In the genomic region with DNA sequence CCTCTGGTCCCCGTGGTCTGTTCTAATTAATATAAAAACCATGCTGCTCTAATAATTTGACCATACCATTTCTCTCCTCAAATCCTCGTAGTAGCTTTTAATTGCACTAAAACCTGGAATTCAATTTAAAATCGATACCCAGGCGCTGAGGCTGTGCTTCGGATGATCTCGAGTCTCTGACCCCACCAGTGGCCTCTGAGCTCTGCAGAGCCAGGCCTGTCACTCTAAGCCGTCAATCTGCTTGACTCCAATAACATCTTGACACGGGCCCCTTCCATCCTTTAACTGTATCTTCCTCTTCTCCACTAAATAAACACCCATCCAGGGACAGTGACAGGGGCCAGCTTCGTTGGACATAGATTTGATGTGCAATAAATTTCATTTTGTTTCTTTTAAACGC, we compare ENCODE assay signal across 11 mouse cellular contexts.
A peak's percentile ranks its signal among the peaks of the same experiment; 100 is the strongest.
DNase-seq lines count a peak whose midpoint lies in the region; ATAC-seq and TF ChIP-seq lines count a peak whose summit lies in the region.
"Had no signal": no experiment of that assay in that cellular context is flagged by ENCODE, and none has a peak within 500 bp of the region (broad histone marks: within the 10 kb centered on the region; RNA-seq: fewer than 3 reads in every experiment).

No protein-coding gene starts in this region.

- TF ChIP-seq CTCF in midbrain, postnatal 0 days (IDR thresholded peaks at IDR 0.05) = no peak

- 59% methylated on average over 10 of the region's 10 CpGs for WGBS in forebrain, embryonic 12.5 days
- WGBS in forebrain, embryonic 10.5 days = 60% methylated on average over 10 of the region's 10 CpGs
- 50% methylated on average over 10 of the region's 10 CpGs for WGBS in hindbrain, embryonic 11.5 days
- WGBS in hindbrain, embryonic 16.5 days = 58% methylated on average over 10 of the region's 10 CpGs
- 58% methylated on average over 10 of the region's 10 CpGs for WGBS in midbrain, embryonic 11.5 days
- 60% methylated on average over 10 of the region's 10 CpGs for WGBS in midbrain, postnatal 0 days
- WGBS in stomach, embryonic 15.5 days = 54% methylated on average over 10 of the region's 10 CpGs

- no peak overlapping the region for H3K4me2 ChIP-seq in forebrain, embryonic 12.5 days
- H3K4me2 ChIP-seq in hindbrain, embryonic 11.5 days (replicated peaks; ENCODE audit: low read depth, low read length) = no peak overlapping the region
- H3K4me2 ChIP-seq in hindbrain, embryonic 16.5 days (ENCODE audit: low read length) = no peak overlapping the region
- H3K4me2 ChIP-seq in midbrain, embryonic 11.5 days = no peak overlapping the region
- no peak overlapping the region for H3K4me2 ChIP-seq in midbrain, postnatal 0 days (ENCODE audit: low read depth, low read length, poor library complexity, severe bottlenecking)
- H3K4me2 ChIP-seq in stomach, embryonic 15.5 days = no peak overlapping the region

- H3K4me1 ChIP-seq in forebrain, embryonic 12.5 days = peaks cover 11% of the 10 kb centered on the region
- peaks cover 18% of the 10 kb centered on the region for H3K4me1 ChIP-seq in forebrain, embryonic 10.5 days
- H3K4me1 ChIP-seq in hindbrain, embryonic 11.5 days (replicated peaks; ENCODE audit: control insufficient read depth, insufficient read depth, low read length) = no peaks in the 10 kb centered on the region; the same call in 1 of the 2 replicates
- H3K4me1 ChIP-seq in hindbrain, embryonic 16.5 days (ENCODE audit: control insufficient read depth, insufficient read depth, low read depth, low read length) = no peaks in the 10 kb centered on the region; the same call in 1 of the 2 replicates
- H3K4me1 ChIP-seq in midbrain, embryonic 11.5 days (ENCODE audit: control insufficient read depth, insufficient read depth, low read length) = no peaks in the 10 kb centered on the region
- no peaks in the 10 kb centered on the region for H3K4me1 ChIP-seq in midbrain, postnatal 0 days (ENCODE audit: insufficient read depth, low read length)
- H3K4me1 ChIP-seq in stomach, embryonic 15.5 days = peaks cover 6% of the 10 kb centered on the region; the same call in 1 of the 2 replicates

- H3K4me3 ChIP-seq in forebrain, embryonic 12.5 days (replicated peaks) = no peak overlapping the region
- H3K4me3 ChIP-seq in forebrain, embryonic 10.5 days = no peak overlapping the region
- H3K4me3 ChIP-seq in hindbrain, embryonic 11.5 days (ENCODE audit: low read depth, low read length) = no peak overlapping the region
- H3K4me3 ChIP-seq in hindbrain, embryonic 16.5 days (ENCODE audit: low read length) = no peak overlapping the region
- H3K4me3 ChIP-seq in midbrain, embryonic 11.5 days (ENCODE audit: low read depth, low read length) = no peak overlapping the region
- no peak overlapping the region for H3K4me3 ChIP-seq in midbrain, postnatal 0 days (ENCODE audit: low read depth, low read length)
- no peak overlapping the region for H3K4me3 ChIP-seq in stomach, embryonic 15.5 days (replicated peaks)
- H3K4me3 ChIP-seq: megakaryocyte, embryonic 14.5 days had no signal

- H3K9me3 ChIP-seq in forebrain, embryonic 12.5 days = no peaks in the 10 kb centered on the region
- no peaks in the 10 kb centered on the region for H3K9me3 ChIP-seq in forebrain, embryonic 10.5 days
- H3K9me3 ChIP-seq in hindbrain, embryonic 11.5 days (ENCODE audit: control insufficient read depth, low read length) = no peaks in the 10 kb centered on the region
- H3K9me3 ChIP-seq in hindbrain, embryonic 16.5 days (ENCODE audit: control insufficient read depth, low read length) = no peaks in the 10 kb centered on the region
- no peaks in the 10 kb centered on the region for H3K9me3 ChIP-seq in midbrain, embryonic 11.5 days (ENCODE audit: control insufficient read depth, low read length)
- no peaks in the 10 kb centered on the region for H3K9me3 ChIP-seq in midbrain, postnatal 0 days (ENCODE audit: low read length)
- H3K9me3 ChIP-seq in stomach, embryonic 15.5 days = no peaks in the 10 kb centered on the region
- H3K9me3 ChIP-seq: megakaryocyte, embryonic 14.5 days had no signal

- no peak for DNase-seq in forebrain, embryonic 10.5 days (ENCODE audit: extremely low spot score, low spot score)
- DNase-seq in hindbrain, embryonic 11.5 days (ENCODE audit: low spot score) = no peak
- peak; percentile 81 for DNase-seq in midbrain, embryonic 11.5 days (ENCODE audit: low spot score, missing footprints)
- no peak for DNase-seq in midbrain, postnatal 0 days (ENCODE audit: low spot score)
- DNase-seq in adrenal gland, adult 2 months = no peak
- DNase-seq: retina, postnatal 1 day had no signal

- H3K36me3 ChIP-seq in forebrain, embryonic 12.5 days (replicated peaks) = no peaks in the 10 kb centered on the region
- H3K36me3 ChIP-seq in forebrain, embryonic 10.5 days (replicated peaks) = no peaks in the 10 kb centered on the region
- H3K36me3 ChIP-seq in hindbrain, embryonic 11.5 days (ENCODE audit: control insufficient read depth, insufficient read depth, low read length) = no peaks in the 10 kb centered on the region
- no peaks in the 10 kb centered on the region for H3K36me3 ChIP-seq in hindbrain, embryonic 16.5 days (ENCODE audit: control insufficient read depth, insufficient read depth, low read length)
- no peaks in the 10 kb centered on the region for H3K36me3 ChIP-seq in midbrain, embryonic 11.5 days (ENCODE audit: control insufficient read depth, insufficient read depth, low read length)
- no peaks in the 10 kb centered on the region for H3K36me3 ChIP-seq in midbrain, postnatal 0 days (ENCODE audit: insufficient read depth, low read length)
- H3K36me3 ChIP-seq in stomach, embryonic 15.5 days = no peaks in the 10 kb centered on the region

- H3K27me3 ChIP-seq in forebrain, embryonic 12.5 days = no peaks in the 10 kb centered on the region
- H3K27me3 ChIP-seq in forebrain, embryonic 10.5 days (ENCODE audit: poor library complexity, severe bottlenecking) = no peaks in the 10 kb centered on the region
- no peaks in the 10 kb centered on the region for H3K27me3 ChIP-seq in hindbrain, embryonic 11.5 days (ENCODE audit: control insufficient read depth, insufficient read depth, low read length)
- no peaks in the 10 kb centered on the region for H3K27me3 ChIP-seq in hindbrain, embryonic 16.5 days (replicated peaks; ENCODE audit: control insufficient read depth, insufficient read depth, low read length)
- no peaks in the 10 kb centered on the region for H3K27me3 ChIP-seq in midbrain, embryonic 11.5 days (ENCODE audit: control insufficient read depth, insufficient read depth, low read length)
- H3K27me3 ChIP-seq in midbrain, postnatal 0 days (ENCODE audit: insufficient read depth, low read length) = no peaks in the 10 kb centered on the region
- no peaks in the 10 kb centered on the region for H3K27me3 ChIP-seq in stomach, embryonic 15.5 days (replicated peaks)
- H3K27me3 ChIP-seq: megakaryocyte, embryonic 14.5 days had no signal

- ATAC-seq in forebrain, embryonic 12.5 days (ENCODE audit: low FRiP score) = 0 out of 2 replicates have a peak, but pooled peaks have one; percentile 28
- peak; percentile 58; the same call in 1 of the 2 replicates for ATAC-seq in hindbrain, embryonic 11.5 days (ENCODE audit: low FRiP score)
- no peak for ATAC-seq in hindbrain, embryonic 16.5 days
- ATAC-seq in midbrain, embryonic 11.5 days (ENCODE audit: low FRiP score) = peak; percentile 61; the same call in 1 of the 2 replicates
- ATAC-seq in midbrain, postnatal 0 days (ENCODE audit: low FRiP score) = no peak
- ATAC-seq in stomach, embryonic 15.5 days (ENCODE audit: insufficient read depth, low FRiP score, low read depth) = no peak

- H3K27ac ChIP-seq in forebrain, embryonic 12.5 days = no peak overlapping the region
- no peak overlapping the region for H3K27ac ChIP-seq in forebrain, embryonic 10.5 days
- no peak overlapping the region for H3K27ac ChIP-seq in hindbrain, embryonic 11.5 days (ENCODE audit: low read depth, low read length)
- H3K27ac ChIP-seq in hindbrain, embryonic 16.5 days (ENCODE audit: low read depth, low read length) = no peak overlapping the region
- no peak overlapping the region for H3K27ac ChIP-seq in midbrain, embryonic 11.5 days (ENCODE audit: low read depth, low read length)
- no peak overlapping the region for H3K27ac ChIP-seq in midbrain, postnatal 0 days (ENCODE audit: low read depth, low read length)
- peak overlapping the region; percentile 49 for H3K27ac ChIP-seq in stomach, embryonic 15.5 days
- H3K27ac ChIP-seq: liver, embryonic 14.5 days had no signal

- no peak overlapping the region for H3K9ac ChIP-seq in forebrain, embryonic 12.5 days
- H3K9ac ChIP-seq in hindbrain, embryonic 11.5 days (ENCODE audit: low read depth, low read length) = no peak overlapping the region
- no peak overlapping the region for H3K9ac ChIP-seq in hindbrain, embryonic 16.5 days (ENCODE audit: low read depth, low read length)
- no peak overlapping the region for H3K9ac ChIP-seq in midbrain, embryonic 11.5 days (ENCODE audit: low read length)
- no peak overlapping the region for H3K9ac ChIP-seq in midbrain, postnatal 0 days (replicated peaks; ENCODE audit: low read length, poor library complexity, severe bottlenecking)
- no peak overlapping the region for H3K9ac ChIP-seq in stomach, embryonic 15.5 days
- H3K9ac ChIP-seq: liver, embryonic 14.5 days had no signal

Comparison
In these comparisons a context has a peak if more than half of its experiments do, and no peak if none do; other contexts are left out.
1. ATAC-seq: peak in forebrain, embryonic 12.5 days (single experiment), hindbrain, embryonic 11.5 days (single experiment) and midbrain, embryonic 11.5 days (single experiment); none in hindbrain, embryonic 16.5 days (single experiment), midbrain, postnatal 0 days (single experiment) and stomach, embryonic 15.5 days (single experiment).